Mouse (Mus musculus) liver, embryonic 15.5 days (tissue): Measurements from ENCODE around the gene Olfr1505. TPM values are rescaled to one million over a fixed set of nuclear protein-coding genes. Genes with fewer than 3 reads are reported as not detected.

ENCODE experiments used
- ATAC-seq: fragments of 200-750 bp; cut with Nextera tagmentation; 2 replicates; pipeline ENCODE4 v1.8.0; 2017; ENCODE audit warnings: moderate number of reproducible peaks, mild to moderate bottlenecking, moderate library complexity; ENCODE audit not compliant: insufficient read depth
- H3K27ac ChIP-seq: fragments of 300-500 bp; sonication (generic); replicated peaks from 2 replicates; pipeline ENCODE4 v1.5.1; 2015; ENCODE audit warnings: mild to moderate bottlenecking, inconsistent platforms
- H3K27me3 ChIP-seq: fragments of 300-500 bp; sonication (generic); 2 replicates; pipeline ENCODE4 v1.6.1; 2015; ENCODE audit warnings: mild to moderate bottlenecking, inconsistent platforms
- H3K36me3 ChIP-seq: fragments of 300-500 bp; sonication (generic); replicated peaks from 2 replicates; pipeline ENCODE4 v1.6.1; 2015; ENCODE audit warnings: moderate library complexity, mild to moderate bottlenecking, inconsistent platforms
- H3K4me1 ChIP-seq: fragments of 300-500 bp; sonication (generic); replicated peaks from 2 replicates; pipeline ENCODE4 v1.6.1; 2015; ENCODE audit warnings: inconsistent platforms
- H3K4me2 ChIP-seq: fragments of 300-500 bp; sonication (generic); 2 replicates; pipeline ENCODE4 v1.6.1; 2015; ENCODE audit warnings: moderate library complexity, mild to moderate bottlenecking, inconsistent platforms
- H3K4me3 ChIP-seq: fragments of 300-500 bp; sonication (generic); replicated peaks from 2 replicates; pipeline ENCODE4 v1.5.1; 2015; ENCODE audit warnings: mild to moderate bottlenecking, inconsistent platforms
- H3K9ac ChIP-seq: fragments of 300-500 bp; sonication (generic); 2 replicates; pipeline ENCODE4 v1.6.1; 2015; ENCODE audit warnings: moderate library complexity, mild to moderate bottlenecking, inconsistent platforms
- H3K9me3 ChIP-seq: fragments of 300-500 bp; sonication (generic); replicated peaks from 2 replicates; pipeline ENCODE4 v1.6.1; 2016; ENCODE audit warnings: inconsistent platforms
- WGBS: fragments of 180-500 bp; shearing (Covaris S2); methylation state at CpG from one replicate; pipeline ENCODE4 v1.1.7; 2015; ENCODE audit warnings: mixed read lengths; ENCODE audit not compliant: insufficient replicate concordance; 5-methylcytosine and 5-hydroxymethylcytosine counted together
- polyA plus RNA-seq: library from polyadenylated mRNA; unstranded; fragments of >200 nt; fragmentation: Nextera tagmentation; extraction: Ambion mirVana; gene quantifications from 2 replicates; pipeline ENCODE4 v1.2.1, GENCODE M21; 2015

Olfr1505 gene
- polyA plus RNA-seq, result not detected in 2 replicates

GRCm38 (mm10) chr19:13913230-13913629, at the start of gene Olfr1505:
TSS of gene Olfr1505 (plus strand) at chr19:13913530.
- H3K4me2 ChIP-seq, result no peak within 1 kb of the TSS
- H3K4me1 ChIP-seq, result no peaks in the 10 kb centered on the region
- 33% methylated on average over 2 of the region's 2 CpGs for WGBS
- no peaks in the 10 kb centered on the region for H3K36me3 ChIP-seq
- H3K9ac ChIP-seq, result no peak within 1 kb of the TSS
- H3K4me3 ChIP-seq, result no peak within 1 kb of the TSS
- no peaks in the 10 kb centered on the region for H3K9me3 ChIP-seq
- no peak within 1 kb of the TSS for H3K27ac ChIP-seq
- H3K27me3 ChIP-seq, result no peaks in the 10 kb centered on the region
- ATAC-seq, result no peak

GRCm38 (mm10) chr19:13897828-13898227, 15.5 kb upstream of the Olfr1505 start, which contains the start of gene Olfr1504:
TSS of gene Olfr1504 (minus strand) at chr19:13897928.
- no peak within 1 kb of the TSS for H3K27ac ChIP-seq
- no peaks in the 10 kb centered on the region for H3K27me3 ChIP-seq
- 21% methylated on average over 1 of the region's 1 CpGs for WGBS
- H3K36me3 ChIP-seq, result no peaks in the 10 kb centered on the region
- no peak for ATAC-seq
- no peaks in the 10 kb centered on the region for H3K9me3 ChIP-seq
- H3K4me2 ChIP-seq, result no peak within 1 kb of the TSS
- no peak within 1 kb of the TSS for H3K9ac ChIP-seq
- H3K4me1 ChIP-seq, result no peaks in the 10 kb centered on the region
- no peak within 1 kb of the TSS for H3K4me3 ChIP-seq

Other genes starting within 250 kb of the Olfr1505 start
- not detected in 2 replicates for gene Olfr1491, start 216.3 kb upstream of the Olfr1505 start, polyA plus RNA-seq
- not detected in 2 replicates for gene Olfr1493-ps1, start 190.3 kb upstream of the Olfr1505 start, polyA plus RNA-seq
- gene Olfr1494, start 173.8 kb upstream of the Olfr1505 start, polyA plus RNA-seq, result not detected in 2 replicates
- not detected in 2 replicates for gene Olfr1495, start 148.9 kb upstream of the Olfr1505 start, polyA plus RNA-seq
- not detected in 2 replicates for gene Olfr1496, start 135.7 kb upstream of the Olfr1505 start, polyA plus RNA-seq
- gene Olfr1497, start 115.3 kb upstream of the Olfr1505 start, polyA plus RNA-seq, result not detected in 2 replicates
- not detected in 2 replicates for gene Olfr1499, start 94.1 kb upstream of the Olfr1505 start, polyA plus RNA-seq
- not detected in 2 replicates for gene Olfr1500, start 83.0 kb upstream of the Olfr1505 start, polyA plus RNA-seq
- not detected in 2 replicates for gene Olfr1501, start 62.8 kb upstream of the Olfr1505 start, polyA plus RNA-seq
- gene Olfr1502, start 51.7 kb upstream of the Olfr1505 start, polyA plus RNA-seq, result not detected in 2 replicates
- not detected in 2 replicates for gene Olfr1504, start 15.6 kb upstream of the Olfr1505 start, polyA plus RNA-seq